Mouse (Mus musculus) neutrophil, adult 5-6 weeks (primary cell): ENCODE measurements around the gene Hapln2. TPM values are rescaled to one million over a fixed set of nuclear protein-coding genes. Genes with fewer than 3 reads are reported as not detected.

Experiments
- ATAC-seq: fragments of 151-379, 151-347 bp; 2 replicates; pipeline ENCODE4 v1.8.0; 2017; ENCODE audit warnings: mild to moderate bottlenecking, moderate TSS enrichment; ENCODE audit not compliant: insufficient number of reproducible peaks, poor library complexity, low FRiP score, severe bottlenecking; ENCODE audit errors: extremely low read depth
- total RNA-seq: library from RNA; stranded (forward); fragments of 200-1000 nt; gene quantifications from 2 replicates; pipeline ENCODE4 v1.2.3, GENCODE M21; 2017

The Hapln2 gene
- total RNA-seq, 1 experiment from 2014 or later: not detected

DNA sequence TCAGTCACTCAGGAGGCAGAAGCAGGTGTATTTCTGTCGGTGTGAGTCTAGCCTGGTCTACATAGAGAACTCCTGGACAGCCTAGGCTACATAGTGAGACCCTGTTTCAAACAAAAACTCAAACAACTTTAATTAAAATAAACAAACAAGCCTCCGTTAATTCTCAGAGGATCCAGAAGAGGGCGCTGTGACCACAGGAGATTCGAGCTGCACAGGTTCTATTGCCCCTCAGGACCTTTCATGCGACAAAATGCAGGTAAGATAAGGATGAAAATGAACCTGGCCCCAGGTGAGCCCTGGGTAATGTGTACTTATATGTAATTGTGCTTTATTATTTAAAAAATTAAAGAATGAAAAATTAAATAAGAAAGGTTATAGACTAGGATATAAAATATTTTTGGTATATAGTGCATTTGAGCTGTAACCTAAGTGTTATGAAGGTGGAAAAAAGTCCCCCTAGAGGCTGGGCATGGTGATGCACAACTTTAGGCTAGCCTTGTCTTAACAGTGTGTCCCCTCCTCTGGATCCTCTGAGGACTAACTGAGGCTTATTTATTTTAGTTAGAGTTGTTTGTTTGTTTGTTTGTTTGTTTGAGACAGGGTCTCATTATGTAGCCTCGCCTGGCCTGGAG, 16.6 kb downstream of the Hapln2 start:
- no peak for ATAC-seq

DNA sequence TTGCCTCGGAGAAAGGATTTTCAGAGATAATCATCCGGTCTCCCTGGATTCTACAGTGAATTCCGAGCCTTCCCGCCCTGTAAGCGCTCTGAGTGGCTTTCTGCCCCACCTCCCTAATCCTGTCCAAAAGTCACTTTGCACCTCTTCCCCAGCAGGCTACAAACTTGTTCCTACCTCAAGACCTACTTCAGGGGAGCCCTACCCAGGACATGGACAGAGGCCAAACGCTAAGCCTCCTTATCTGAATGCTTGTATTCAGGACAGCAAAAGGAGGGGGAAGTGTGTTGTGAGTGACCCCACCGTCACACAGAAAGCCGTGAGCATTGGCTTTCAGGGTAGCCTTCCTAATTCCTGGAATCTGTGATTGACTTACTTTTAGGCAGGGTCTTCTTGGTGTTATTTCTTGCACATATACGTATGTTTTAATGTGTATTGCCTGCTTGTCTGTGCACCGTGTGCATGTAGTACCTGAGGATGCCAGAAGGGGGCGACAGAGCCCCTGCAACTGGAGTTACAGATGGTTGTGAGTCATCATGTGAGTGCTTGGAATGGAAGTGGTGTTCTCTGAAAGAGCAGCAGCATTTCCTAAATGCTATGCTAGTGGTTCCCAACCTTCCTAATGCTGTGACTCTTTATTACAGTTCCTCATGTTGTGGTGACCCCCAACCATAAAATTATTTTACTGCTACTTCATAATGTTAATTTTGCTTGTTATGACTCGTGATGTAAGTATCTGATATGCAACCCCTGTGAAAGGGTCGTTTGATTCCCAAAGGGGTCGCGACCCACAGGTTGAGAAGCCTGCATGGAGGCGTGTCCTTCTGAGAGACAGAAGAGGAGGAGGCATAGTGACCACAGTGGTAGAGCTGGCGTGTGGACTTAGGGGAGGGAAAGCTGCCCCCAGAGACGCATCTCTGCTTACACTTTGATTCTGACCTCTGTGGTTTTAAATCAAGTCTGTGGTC, 21.3 kb downstream of the Hapln2 start:
- no peak for ATAC-seq

GRCm38 (mm10) chr3:88002291-88002976, 24.9 kb downstream of the Hapln2 start:
- ATAC-seq: no peak

DNA sequence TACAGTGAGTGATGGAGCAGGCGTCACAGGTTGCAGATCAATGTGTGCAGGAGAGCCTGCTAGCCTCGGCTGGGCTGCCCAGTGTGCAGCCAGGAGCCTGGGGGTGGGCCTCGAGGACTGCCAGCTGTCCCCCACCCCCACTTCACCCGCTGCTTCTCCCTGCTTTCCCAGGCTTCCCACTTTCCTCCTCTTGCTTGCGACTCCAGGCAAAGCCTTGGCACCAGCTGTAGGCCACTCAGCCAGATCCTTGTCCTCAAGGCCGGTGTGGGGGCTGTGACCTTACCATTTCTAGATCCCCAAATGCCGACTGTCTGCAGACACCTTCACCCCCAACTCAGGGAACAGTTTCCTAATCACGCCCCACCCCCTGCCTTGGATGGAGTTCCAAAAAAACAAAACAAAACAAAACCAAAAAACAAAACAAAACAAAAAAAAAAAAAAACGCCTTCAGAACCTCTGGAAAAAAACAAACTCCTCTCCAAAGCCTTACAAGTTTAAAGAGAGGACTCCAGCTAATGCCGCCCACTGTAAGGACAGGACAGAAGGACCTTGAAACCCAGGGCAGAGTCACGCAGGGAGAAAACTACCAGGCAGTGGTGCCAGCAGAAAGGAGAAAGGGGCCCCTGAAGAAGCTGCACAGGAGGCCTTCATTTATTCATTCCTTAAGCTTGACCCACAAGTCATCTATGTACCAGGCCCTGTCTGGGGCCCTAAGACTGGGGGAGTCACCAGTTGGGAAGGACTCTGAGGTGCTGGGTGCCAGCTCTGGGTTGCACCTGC, 26.4 kb downstream of the Hapln2 start:
- no peak for ATAC-seq

DNA sequence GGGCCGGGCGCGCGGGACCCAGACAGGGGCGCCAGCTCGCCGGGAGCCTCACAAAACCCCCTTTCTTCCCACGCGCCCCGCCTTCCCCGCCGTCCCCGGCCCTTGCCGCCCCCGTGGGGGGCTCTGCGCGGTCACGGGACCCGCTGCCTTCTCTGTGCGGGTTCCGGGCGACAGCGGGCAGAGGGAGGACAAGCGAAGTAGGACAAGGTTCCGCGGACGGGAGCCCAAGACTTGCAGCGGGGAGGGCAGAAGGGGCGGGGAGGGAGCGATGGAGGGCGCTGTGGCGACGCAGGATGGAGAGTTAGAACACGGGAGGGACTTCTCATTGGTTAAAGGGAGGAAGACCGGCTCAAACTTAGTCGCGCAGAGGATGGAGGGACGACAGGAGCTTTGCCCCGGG, 27.2 kb downstream of the Hapln2 start, which contains the start of gene Bcan:
Gene Bcan, minus strand, starts transcription at position 50 of the 400 bp plus-strand sequence.
- no peak for ATAC-seq

DNA sequence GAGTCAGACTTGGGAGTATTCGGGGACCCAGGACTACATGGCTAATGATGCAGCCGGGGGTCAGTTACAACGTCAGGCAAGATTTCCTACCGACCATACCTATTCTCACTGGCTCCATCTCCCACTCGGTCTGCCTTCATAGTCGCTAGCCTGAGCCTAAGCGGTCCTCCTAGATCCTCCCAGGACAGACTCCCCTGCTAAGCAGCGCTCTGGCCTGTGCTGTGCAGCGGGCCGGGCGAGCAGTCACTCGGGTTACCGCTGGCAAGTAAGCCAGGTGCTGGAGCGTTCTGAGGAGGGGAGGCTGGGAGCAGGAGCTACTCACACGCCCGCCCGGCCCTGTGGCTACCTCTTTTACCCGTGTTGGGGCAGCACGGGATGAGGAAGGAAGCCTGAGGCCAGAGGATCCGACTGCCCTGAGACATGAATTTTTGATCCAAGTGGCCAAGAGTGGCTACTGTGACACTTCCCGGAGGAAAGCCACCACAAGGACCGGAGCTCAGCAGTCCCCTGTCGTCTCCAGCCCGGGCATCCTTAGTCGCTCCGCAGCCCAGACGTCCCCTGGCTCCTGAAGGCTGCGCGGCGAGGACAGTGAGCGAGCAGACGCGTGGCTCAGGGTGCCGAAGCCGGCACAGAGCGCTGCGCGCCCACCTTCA, 28.0 kb downstream of the Hapln2 start:
- no peak for ATAC-seq

DNA sequence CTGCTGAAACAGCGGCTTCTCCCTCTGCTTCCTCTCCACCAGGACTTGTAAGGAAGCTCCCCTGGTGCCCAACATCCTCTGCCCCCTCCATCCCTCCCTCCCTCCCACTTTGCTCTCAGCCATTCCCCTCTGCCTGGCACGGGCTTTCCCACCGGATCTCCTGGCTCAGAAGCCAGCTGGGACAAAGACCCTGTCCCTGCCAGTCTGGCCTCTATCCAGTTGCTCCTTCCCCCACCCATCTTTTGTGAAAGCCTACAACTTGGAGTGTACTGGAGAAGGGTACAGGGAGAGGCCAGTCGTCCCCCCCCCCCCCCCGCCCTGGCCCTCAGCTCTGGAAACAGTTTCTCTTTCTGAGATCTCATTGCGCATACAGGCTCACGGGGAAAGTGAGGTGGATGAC, 28.6 kb downstream of the Hapln2 start:
- no peak for ATAC-seq

GRCm38 (mm10) chr3:87996971-87997614, 30.3 kb downstream of the Hapln2 start:
- ATAC-seq: no peak

- no peak for ATAC-seq
Measured at GRCm38 (mm10) chr3:87996401-87996800, 31.0 kb downstream of the Hapln2 start.

DNA sequence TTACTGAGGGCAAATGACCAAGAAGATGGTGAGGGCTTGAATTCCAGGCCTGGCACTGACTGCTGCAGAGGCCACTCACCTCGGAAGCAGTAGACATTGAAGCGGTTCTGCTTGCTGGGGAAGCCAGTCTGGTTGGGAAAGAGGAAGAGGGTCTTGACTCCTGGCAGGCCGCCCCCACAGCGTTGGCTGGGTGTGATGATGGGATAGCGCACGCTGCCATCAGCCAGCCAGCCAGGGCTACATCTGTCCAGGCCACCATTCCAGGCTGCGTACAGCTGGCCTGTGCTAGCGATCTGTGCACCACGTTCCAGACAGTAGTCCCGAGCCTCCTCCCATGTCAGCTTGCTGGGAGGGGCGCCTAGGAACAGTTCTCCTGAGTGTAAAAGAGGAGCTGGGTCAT, 32.1 kb downstream of the Hapln2 start:
- no peak for ATAC-seq

DNA sequence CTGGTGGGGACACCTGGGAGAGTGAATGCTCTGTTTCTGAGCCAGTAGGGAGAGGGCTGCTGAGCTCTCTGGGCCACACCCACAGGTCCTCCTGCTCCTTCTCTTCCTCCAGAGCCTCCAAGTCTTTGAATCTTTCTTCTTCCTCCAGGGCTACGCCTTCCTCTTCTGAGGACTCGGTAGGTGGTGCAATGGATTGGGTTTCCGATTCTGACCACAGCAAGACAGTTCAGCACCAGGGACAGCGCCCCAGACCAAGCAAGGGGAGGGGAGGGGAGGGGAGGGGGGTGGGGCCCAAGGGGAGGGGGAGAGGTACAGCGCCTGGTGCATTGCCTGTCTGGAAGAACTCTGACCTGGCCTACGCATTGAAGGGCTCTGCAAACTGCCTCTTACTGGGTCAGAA, 33.9 kb downstream of the Hapln2 start:
- ATAC-seq: no peak

GRCm38 (mm10) chr3:87989935-87990334, 37.4 kb downstream of the Hapln2 start:
- ATAC-seq: no peak

GRCm38 (mm10) chr3:87988068-87988467, 39.3 kb downstream of the Hapln2 start:
- no peak for ATAC-seq

DNA sequence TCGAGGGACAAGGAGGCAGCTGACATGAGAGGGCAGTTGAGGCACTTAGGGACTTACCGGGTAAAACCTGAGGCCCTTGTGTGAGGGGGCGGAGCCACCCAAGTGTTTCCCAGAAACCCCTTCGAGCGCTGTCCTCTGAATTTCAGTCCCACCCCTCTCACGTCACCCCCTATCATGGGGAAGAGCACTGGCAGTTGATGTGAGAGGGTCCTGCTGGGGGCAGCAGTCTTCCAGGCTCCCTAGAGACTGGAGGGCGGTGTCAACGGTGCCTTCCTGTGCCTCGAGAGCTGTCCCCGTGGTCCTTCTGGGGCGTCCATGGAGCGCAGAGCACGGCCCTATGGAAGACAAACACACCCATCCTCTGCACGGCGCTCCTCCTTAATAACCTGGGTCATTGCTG, 39.8 kb downstream of the Hapln2 start:
- no peak for ATAC-seq

- ATAC-seq: peak; percentile 67
Measured at GRCm38 (mm10) chr3:87986868-87987267, 40.5 kb downstream of the Hapln2 start.

GRCm38 (mm10) chr3:87985505-87986320, 41.7 kb downstream of the Hapln2 start:
- ATAC-seq: no peak

DNA sequence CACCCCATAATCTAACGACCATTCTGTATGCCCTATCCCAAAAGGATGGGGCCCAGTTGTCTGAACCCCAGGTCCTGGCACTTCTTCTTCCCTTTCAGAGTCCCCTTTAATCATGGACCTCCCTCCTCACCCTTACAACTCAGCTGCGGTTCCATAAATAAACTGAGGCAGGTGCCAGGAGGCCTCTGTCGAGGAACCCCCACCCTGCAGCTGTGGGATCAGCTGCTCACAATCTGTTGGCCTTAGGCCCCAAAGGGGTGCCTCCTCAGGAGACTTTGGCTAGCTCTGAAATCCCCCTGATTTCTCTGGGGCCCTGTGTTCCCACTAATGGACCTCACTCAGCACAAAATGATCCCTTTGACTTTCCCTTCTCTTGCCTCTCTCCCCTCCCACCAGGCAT, 43.3 kb downstream of the Hapln2 start:
- ATAC-seq: no peak
